Mouse (Mus musculus) CH12.LX (cell line): ENCODE measurements around the gene Pnliprp1.

Source experiments
- BHLHE40 ChIP-seq: IDR thresholded peaks from 2 replicates; pipeline ENCODE4 v1.6.1; 2011; ENCODE audit warnings: mild to moderate bottlenecking, low read depth, low read length, improper control_type of control experiment
- CTCF ChIP-seq, 2 experiments: IDR thresholded peaks in 1 of 2; conservative IDR thresholded peaks in 1 of 2; 2 replicates each; pipeline ENCODE4 v1.5.1; 2011 to 2012; ENCODE audit warnings: low read depth in 2 of 2, low read length in 2 of 2, improper control_type of control experiment in 1 of 2, inconsistent platforms in 1 of 2, mild to moderate bottlenecking in 1 of 2, moderate library complexity in 1 of 2
- EP300 ChIP-seq: IDR thresholded peaks from 2 replicates; pipeline ENCODE4 v1.6.1; 2011; ENCODE audit warnings: low read length, improper control_type of control experiment
- USF1 ChIP-seq: IDR thresholded peaks from 2 replicates; pipeline ENCODE4 v1.6.1; 2014; ENCODE audit warnings: low read depth, mild to moderate bottlenecking, inconsistent platforms, low read length, improper control_type of control experiment
- ZNF384 ChIP-seq: IDR thresholded peaks from 2 replicates; pipeline ENCODE4 v1.6.1; 2012; ENCODE audit warnings: low read depth, low read length, improper control_type of control experiment, inconsistent platforms

GRCm38 (mm10) chr19:58767329-58767728 is 38.6 kb downstream of the Pnliprp1 start:
- no peak for TF ChIP-seq CTCF (conservative IDR thresholded peaks at IDR 0.05 in 1 of 2, IDR thresholded peaks at IDR 0.05 in 1 of 2; ENCODE audit: low read depth in 2 of 2, low read length in 2 of 2)
- TF ChIP-seq EP300: no peak
- TF ChIP-seq ZNF384: no peak
- TF ChIP-seq BHLHE40: no peak
- no peak for TF ChIP-seq USF1
